Mouse (Mus musculus): ENCODE results near the gene Baz2a. TPM values are rescaled to one million over a fixed set of nuclear protein-coding genes. Genes with fewer than 3 reads are reported as not detected.
"Not testable (repeated sequence)": the region's sequence is repeated elsewhere in the genome, so short reads cannot be mapped to it uniquely, and the experiment has no call there.

Gene Baz2a
- total RNA-seq (2021), result 10 to 100 TPM; 28.0 to 30.0 TPM

DNA sequence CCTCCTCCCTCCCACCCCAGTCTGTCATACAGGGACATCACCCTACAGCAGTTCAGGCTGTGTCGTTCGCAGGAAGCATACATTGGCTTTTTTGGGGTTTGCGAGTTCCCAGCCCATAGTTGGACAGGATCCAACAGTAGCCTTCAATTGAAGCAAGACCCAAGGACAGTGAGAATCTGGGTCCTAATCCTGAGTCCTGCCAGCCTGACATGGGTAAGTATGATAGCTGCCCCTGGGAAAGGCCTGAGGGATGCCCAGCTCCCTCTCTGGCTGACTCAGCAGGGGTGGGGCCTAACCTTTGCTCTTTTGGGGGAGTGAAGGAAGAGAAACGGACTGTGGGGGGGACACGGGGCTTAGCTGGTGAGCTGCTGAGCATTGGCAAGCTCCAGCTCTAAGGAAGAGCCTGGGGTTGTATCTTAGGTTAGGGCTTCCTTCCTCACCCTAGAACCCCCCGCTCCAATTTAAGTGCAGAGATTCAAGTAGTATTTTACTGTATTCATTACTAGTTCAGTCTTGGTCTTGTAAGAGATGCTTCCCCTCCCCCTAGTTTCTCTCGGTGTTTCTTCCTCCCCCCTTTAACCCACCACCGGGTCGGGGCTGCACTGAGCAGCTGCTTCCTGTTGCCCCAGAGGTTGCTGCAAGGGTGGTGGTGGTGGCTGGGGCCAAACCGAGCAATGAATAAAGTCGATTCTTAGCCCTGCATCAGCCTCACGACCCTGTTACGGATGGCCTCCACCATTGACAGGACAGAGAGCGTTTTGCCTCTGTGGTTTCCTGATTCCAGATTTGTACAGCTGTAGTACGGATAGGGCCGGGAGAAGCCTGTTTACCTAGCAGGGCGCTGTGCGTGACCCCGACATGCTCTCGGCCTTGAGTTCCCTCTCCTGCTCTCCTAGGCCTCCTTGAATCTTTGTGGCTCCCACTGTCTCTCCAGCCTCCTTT, at the start of gene Baz2a:
Gene Baz2a (plus strand): TSS at position 14 of the 942 bp plus-strand sequence.
- peak; percentile 63 for DNase-seq

DNA sequence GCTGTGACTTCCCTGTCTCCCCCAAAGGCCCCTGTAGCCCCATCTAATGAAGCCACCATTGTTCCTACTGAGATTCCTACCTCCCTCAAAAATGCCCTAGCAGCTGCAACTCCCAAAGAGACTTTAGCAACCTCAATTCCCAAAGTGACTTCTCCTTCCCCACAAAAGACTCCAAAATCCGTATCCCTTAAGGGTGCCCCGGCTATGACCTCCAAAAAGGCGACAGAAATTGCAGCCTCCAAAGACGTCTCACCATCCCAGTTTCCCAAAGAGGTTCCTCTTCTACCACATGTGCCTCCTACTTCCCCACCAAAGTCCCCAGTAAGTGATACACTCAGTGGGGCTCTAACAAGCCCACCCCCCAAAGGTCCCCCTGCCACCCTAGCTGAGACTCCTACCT, 49.7 kb upstream of the Baz2a start:
- DNase-seq, result no peak

DNA sequence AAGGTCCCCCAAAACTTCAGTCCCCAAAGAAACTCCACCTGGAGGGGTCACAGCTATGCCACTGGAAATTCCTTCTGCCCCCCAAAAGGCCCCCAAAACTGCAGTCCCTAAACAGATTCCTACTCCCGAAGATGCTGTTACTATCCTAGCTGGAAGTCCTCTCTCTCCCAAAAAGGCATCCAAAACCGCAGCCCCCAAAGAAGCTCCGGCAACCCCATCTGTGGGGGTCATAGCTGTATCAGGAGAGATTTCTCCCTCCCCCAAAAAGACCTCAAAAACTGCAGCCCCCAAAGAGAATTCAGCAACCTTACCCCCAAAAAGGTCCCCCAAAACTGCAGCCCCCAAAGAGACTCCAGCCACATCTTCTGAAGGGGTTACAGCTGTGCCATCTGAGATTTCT, 48.9 kb upstream of the Baz2a start:
- no peak for DNase-seq

DNA sequence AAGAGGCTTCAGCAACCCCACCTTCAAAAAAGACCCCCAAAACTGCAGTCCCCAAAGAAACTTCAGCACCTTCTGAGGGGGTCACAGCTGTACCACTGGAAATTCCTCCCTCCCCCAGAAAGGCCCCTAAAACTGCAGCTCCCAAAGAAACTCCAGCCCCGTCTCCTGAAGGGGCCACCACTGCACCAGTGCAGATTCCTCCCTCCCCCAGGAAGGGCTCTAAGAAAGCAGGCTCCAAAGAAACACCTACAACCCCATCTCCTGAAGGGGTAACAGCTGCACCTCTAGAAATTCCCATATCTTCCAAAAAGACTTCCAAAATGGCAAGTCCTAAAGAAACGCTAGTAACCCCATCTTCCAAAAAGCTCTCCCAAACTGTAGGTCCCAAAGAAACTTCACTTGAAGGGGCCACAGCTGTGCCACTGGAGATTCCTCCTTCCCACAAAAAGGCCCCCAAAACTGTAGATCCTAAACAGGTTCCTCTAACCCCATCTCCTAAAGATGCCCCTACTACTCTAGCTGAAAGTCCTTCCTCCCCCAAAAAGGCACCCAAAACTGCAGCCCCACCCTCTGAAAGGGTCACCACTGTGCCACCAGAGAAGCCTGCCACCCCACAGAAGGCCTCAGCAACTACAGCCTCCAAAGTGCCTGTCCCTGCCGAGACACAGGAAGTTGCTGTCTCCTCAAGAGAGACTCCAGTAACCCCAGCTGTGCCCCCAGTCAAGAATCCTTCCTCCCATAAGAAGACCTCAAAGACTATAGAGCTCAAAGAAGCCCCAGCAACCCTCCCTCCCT, 48.1 kb upstream of the Baz2a start:
- no peak for DNase-seq

GRCm38 (mm10) chr10:128048157-128048556, 43.2 kb upstream of the Baz2a start:
- DNase-seq, result no peak

- DNase-seq, result no peak
Observed at GRCm38 (mm10) chr10:128049741-128050140, 41.6 kb upstream of the Baz2a start.

GRCm38 (mm10) chr10:128050355-128050754, 41.0 kb upstream of the Baz2a start:
- no peak for DNase-seq

DNA sequence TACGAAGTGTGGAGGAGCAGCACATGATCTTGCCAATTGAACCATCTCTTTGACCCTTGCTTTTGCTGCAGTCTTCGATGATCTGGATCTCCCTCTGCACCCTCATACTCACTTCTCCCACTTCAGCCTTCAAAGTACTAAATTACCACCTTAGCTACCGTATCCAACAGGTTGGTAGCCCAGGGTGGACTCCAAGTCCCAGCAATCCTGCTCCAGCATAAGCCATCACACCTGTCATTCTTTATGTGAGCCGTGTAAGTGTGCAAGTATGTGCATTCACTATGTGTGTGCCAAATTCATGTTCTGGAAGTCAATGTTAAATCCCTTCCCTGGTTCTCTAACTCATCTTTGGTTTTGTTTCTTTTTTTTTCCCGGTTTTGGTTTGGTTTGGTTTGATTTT, 39.8 kb upstream of the Baz2a start:
- DNase-seq, result no peak

DNA sequence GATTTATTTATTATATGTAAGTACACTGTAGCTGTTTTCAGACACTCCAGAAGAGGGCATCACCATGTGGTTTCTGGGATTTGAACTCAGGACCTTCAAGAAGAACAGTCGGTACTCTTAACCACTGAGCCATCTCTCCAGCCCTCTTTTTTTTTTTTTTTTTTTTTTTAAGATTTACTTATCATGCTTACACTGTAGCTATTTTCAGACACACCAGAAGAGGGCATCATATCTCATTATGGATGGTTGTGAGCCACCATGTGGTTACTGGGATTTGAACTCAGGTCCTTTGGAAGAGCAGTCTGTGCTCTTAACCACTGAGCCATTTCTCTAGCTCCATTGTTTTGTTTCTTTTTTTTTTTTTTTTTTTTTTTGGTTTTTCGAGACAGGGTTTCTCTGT, 39.2 kb upstream of the Baz2a start:
- not testable (repeated sequence) for DNase-seq

- no peak for DNase-seq
Observed at GRCm38 (mm10) chr10:128053001-128053400, 38.4 kb upstream of the Baz2a start.

DNA sequence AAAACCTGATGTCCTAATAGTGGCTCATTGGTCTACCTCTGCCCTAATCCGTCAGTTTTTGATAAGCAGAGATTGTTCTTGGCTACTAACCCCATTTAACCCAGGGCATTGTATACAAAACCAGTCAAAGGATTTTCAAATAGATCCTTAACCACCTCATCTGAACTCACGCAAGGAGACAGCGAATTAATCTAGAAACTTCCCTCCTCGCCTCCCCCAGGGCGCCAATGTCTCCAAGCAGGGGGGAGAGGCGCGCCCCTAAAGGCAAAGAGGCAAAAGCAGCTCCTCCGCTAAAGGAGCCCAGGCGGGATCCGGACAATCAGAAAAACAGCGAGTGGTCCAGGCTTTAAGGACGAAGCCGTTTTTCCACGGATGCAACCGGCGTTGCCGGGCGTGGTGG, 33.2 kb upstream of the Baz2a start:
- no peak for DNase-seq

DNA sequence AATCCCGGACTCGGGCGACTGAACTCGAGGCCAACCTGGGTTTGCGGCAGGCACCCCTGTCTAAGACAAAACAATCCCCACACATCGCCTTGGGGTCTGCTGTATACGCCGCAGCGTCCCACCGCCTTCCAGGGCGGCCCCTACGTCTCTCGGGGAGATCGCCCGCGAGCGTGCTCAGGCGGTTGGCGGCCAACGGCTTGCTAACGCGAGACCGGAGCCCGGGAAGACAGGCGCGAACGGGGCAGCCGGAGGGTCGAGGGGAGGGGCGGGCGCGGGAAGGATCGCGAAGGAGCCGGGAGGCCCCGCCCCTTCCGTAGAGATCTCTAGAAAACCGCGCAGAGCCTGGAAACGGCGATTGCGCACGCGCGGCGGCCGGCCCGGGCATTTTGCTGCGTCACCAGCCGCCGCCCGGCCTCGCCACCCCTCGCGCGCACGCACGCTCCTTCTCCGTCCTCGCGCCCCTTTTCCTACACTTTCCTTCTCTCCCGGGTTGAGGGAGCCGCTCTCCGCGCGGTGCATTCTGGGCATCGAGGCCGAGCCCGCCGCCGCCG, 32.7 kb upstream of the Baz2a start, which contains the start of gene Ptges3:
Gene Ptges3 (plus strand): TSS at position 354 of the 551 bp plus-strand sequence.
- DNase-seq, result peak; percentile 99

GRCm38 (mm10) chr10:128059207-128059981, 32.0 kb upstream of the Baz2a start:
- DNase-seq, result peak; percentile 65

DNA sequence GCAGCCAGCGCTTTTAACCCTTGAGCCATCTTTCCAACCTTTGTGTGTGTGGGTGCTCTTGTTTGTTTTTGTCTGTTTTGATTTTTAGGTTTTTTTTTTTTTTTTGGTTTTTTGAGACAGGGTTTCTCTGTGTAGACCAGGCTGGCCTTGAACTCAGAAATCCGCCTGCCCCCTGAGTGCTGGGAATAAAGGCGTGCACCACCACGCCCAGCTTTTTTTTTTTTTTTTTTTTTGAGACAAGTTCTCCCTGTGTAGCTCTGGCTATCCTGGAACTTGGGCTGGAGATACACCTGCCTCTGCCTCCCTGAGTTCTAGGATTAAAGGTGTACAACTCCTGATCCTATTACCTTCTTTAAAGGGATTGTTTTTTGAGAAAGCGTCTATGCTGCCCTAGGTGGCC, 30.3 kb upstream of the Baz2a start:
- no peak for DNase-seq

- no peak for DNase-seq
Observed at GRCm38 (mm10) chr10:128062221-128062989, 29.0 kb upstream of the Baz2a start.

GRCm38 (mm10) chr10:128066072-128066471, 25.3 kb upstream of the Baz2a start:
- DNase-seq, result no peak

GRCm38 (mm10) chr10:128069201-128069600, 22.2 kb upstream of the Baz2a start:
- no peak for DNase-seq

DNA sequence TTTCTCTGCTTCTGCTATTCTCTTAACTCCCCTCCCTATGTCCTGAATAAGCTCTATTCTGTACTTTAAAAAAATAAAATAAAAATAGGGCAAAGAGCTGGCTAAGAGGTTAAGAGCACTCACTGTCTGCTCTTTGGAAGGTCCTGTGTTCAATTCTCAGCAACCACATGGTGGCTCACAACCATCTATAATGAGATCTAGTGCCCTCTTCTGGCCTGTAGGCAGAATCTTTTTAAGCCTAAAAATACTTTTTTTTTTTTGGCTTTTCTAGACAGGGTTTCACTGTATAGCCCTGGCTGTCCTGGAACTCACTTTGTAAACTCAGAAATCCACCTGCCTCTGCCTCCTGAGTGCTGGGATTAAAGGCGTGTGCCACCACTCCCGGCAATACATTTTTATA, 20.9 kb upstream of the Baz2a start:
- not testable (repeated sequence) for DNase-seq

DNA sequence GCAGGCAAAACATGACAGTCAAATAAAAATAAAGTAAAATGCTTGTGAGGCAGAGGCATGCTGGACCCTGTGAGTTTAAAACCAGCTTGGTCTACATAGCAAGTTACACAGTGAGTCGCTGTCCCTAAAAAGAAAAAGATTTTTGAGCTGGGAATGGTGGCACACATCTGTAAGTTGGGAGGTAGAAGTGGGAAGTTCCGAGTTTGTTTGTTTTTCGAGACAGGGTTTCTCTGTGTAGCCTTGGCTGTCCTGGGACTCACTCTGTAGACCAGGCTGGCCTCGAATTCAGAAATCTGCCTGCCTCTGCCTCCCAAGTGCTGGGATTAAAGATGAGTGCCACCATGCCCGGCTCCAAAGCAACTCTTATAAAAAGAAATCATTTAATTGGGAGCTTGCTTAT, 13.1 kb upstream of the Baz2a start:
- not testable (repeated sequence) for DNase-seq

- no peak for DNase-seq
Observed at GRCm38 (mm10) chr10:128080496-128080895, 10.9 kb upstream of the Baz2a start.

GRCm38 (mm10) chr10:128081807-128082476, 9.4 kb upstream of the Baz2a start:
- peak; percentile 30 for DNase-seq
